Comparison of ENCODE assay signal across 12 mouse cellular contexts in the genomic region with DNA sequence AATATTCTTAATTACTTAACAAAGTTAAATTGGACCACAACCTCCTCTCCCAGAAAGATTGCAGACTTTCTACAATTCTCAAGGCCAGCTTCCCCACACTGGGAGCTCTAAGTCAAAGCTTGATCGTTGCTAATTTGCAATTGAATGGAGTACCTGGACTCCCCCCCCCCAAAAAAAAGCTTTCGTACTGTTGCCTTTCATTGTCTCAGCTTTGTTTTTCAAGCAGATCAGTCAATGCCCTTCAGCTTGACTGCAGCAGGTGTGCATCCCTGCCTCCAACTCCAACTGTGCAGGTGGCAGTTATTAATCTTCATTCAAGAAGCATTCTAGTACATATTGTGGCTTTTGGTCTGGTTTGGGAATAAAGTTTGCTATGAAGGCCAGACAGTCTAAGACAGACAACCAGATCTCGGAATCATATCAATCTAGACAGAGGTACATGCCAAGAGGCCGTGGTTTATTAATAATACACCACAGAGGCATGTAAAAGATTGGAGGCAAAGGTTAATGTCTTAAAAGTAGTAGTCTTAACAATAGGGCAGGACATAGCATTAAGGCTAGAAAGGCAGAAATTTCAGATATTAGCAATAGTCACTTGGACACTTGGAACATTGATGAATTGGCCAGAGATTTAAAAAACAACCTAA. TPM values are rescaled to one million over a fixed set of nuclear protein-coding genes. Genes with fewer than 3 reads are reported as not detected.
"Had no signal": no experiment of that assay in that cellular context is flagged by ENCODE, and none has a peak within 500 bp of the region (broad histone marks: within the 10 kb centered on the region; RNA-seq: fewer than 3 reads in every experiment).

No protein-coding gene starts in this region.

RNA-seq across cellular contexts. Expression of gene Sult3a2, which starts 9.9 kb away (rescaled TPM):
- total RNA-seq: neutrophil, adult 5-6 weeks had no signal
- polyA plus RNA-seq: neural tube, embryonic 14.5 days; neural tube, embryonic 15.5 days; small intestine, adult 2 months; spleen, adult 2 months; stomach, embryonic 14.5 days; stomach, embryonic 15.5 days; stomach, embryonic 16.5 days; stomach, postnatal 0 days; thymus, adult 2 months; thymus, postnatal 0 days; urinary bladder, adult 2 months had no signal
